Mouse (Mus musculus) cerebellum, postnatal 25 days (tissue): Measurements from ENCODE around the gene Vmn2r47.
"Not testable (repeated sequence)": the region's sequence is repeated elsewhere in the genome, so short reads cannot be mapped to it uniquely, and the experiment has no call there.

ENCODE experiments used
- DNase-seq, 2 experiments: peaks; one replicate each; pipeline ENCODE4 v3.0.0; 2021; ENCODE audit warnings: mixed read lengths in 2 of 2

Gene Vmn2r47

GRCm38 (mm10) chr7:9841225-9841624 lies at the start of gene Vmn2r47:
Gene Vmn2r47 (minus strand): TSS chr7:9841325.
- not testable (repeated sequence) for DNase-seq

- DNase-seq = not testable (repeated sequence)
Observed at GRCm38 (mm10) chr7:9770471-9770870, 70.7 kb downstream of the Vmn2r47 start, which contains the start of gene Vmn2r46. Gene Vmn2r46 (minus strand): TSS chr7:9770571.
